Mouse (Mus musculus) myocyte (in vitro differentiated cells): Measurements from ENCODE around the gene Tmem59l. TPM values are rescaled to one million over a fixed set of nuclear protein-coding genes. Genes with fewer than 3 reads are reported as not detected.
A peak's percentile ranks its signal among the peaks of the same experiment; 100 is the strongest.

Experiments used
- H3K27me3 ChIP-seq: one replicate; pipeline ENCODE4 v1.6.1; 2011; ENCODE audit not compliant: control insufficient read depth, insufficient read depth, insufficient read length
- H3K36me3 ChIP-seq: one replicate; pipeline ENCODE4 v1.6.1; 2011; ENCODE audit not compliant: control insufficient read depth, insufficient read depth
- H3K4me2 ChIP-seq: one replicate; pipeline ENCODE4 v1.6.1; 2011; ENCODE audit warnings: low read depth, control low read depth
- H3K4me3 ChIP-seq: one replicate; pipeline ENCODE4 v1.5.1; 2011; ENCODE audit warnings: mild to moderate bottlenecking, control low read depth, moderate library complexity
- H3K79me2 ChIP-seq: one replicate; pipeline ENCODE4 v1.6.1; 2011; ENCODE audit not compliant: control insufficient read depth, insufficient read depth
- H3ac ChIP-seq: one replicate; pipeline ENCODE4 v1.6.1; 2011; ENCODE audit not compliant: control insufficient read depth, insufficient read length
- CEBPB ChIP-seq: IDR thresholded peaks from 2 replicates; pipeline ENCODE4 v1.6.1; 2011; ENCODE audit warnings: mild to moderate bottlenecking, moderate library complexity; ENCODE audit not compliant: poor library complexity, insufficient read depth, severe bottlenecking
- E2F4 ChIP-seq: IDR thresholded peaks from one replicate; pipeline ENCODE4 v1.6.1; 2011; ENCODE audit warnings: mild to moderate bottlenecking, control low read depth, moderate library complexity; ENCODE audit not compliant: insufficient read depth
- MAX ChIP-seq: IDR thresholded peaks from one replicate; pipeline ENCODE4 v1.6.1; 2011; ENCODE audit warnings: low read depth, mild to moderate bottlenecking, control low read depth
- MYOD1 ChIP-seq, 3 experiments: IDR thresholded peaks; one replicate each; pipeline ENCODE4 v1.6.1; 2011; ENCODE audit warnings: control low read depth in 2 of 3, low read depth in 2 of 3, mild to moderate bottlenecking in 2 of 3, moderate library complexity in 1 of 3; ENCODE audit not compliant: insufficient read length in 2 of 3, control insufficient read depth in 1 of 3
- MYOG ChIP-seq, 3 experiments: IDR thresholded peaks; one replicate each; pipeline ENCODE4 v1.6.1; 2011; ENCODE audit warnings: control low read depth in 2 of 3, low read depth in 2 of 3, mild to moderate bottlenecking in 2 of 3; ENCODE audit not compliant: insufficient read length in 2 of 3, control insufficient read depth in 1 of 3, insufficient read depth in 1 of 3
- POLR2A ChIP-seq: IDR thresholded peaks from one replicate; pipeline ENCODE4 v1.6.1; 2011; ENCODE audit warnings: low read depth, mild to moderate bottlenecking, control low read depth, moderate library complexity; ENCODE audit not compliant: insufficient read length
- POLR2AphosphoS2 ChIP-seq: IDR thresholded peaks from one replicate; pipeline ENCODE4 v1.6.1; 2011; ENCODE audit warnings: low read depth, control low read depth; ENCODE audit not compliant: insufficient read length
- REST ChIP-seq: IDR thresholded peaks from one replicate; pipeline ENCODE4 v1.6.1; 2011; ENCODE audit warnings: mild to moderate bottlenecking, control low read depth, moderate library complexity; ENCODE audit not compliant: insufficient read depth, insufficient read length
- SRF ChIP-seq: IDR thresholded peaks from one replicate; pipeline ENCODE4 v1.6.1; 2011; ENCODE audit warnings: low read depth; ENCODE audit not compliant: control insufficient read depth, insufficient read length
- TCF12 ChIP-seq: IDR thresholded peaks from one replicate; pipeline ENCODE4 v1.6.1; 2011; ENCODE audit warnings: mild to moderate bottlenecking, control low read depth; ENCODE audit not compliant: poor library complexity, insufficient read depth, severe bottlenecking
- TCF3 ChIP-seq: IDR thresholded peaks from one replicate; pipeline ENCODE4 v1.6.1; 2011; ENCODE audit warnings: low read depth, control low read depth; ENCODE audit not compliant: insufficient read length
- USF1 ChIP-seq: IDR thresholded peaks from one replicate; pipeline ENCODE4 v1.6.1; 2011; ENCODE audit warnings: low read depth, mild to moderate bottlenecking, control low read depth, moderate library complexity
- polyA plus RNA-seq: library from polyadenylated mRNA; unstranded; fragments of >200 nt; fragmentation: generic; extraction: Trizol; gene quantifications from one replicate; pipeline ENCODE4 v1.2.1, GENCODE M21; 2012; ENCODE audit warnings: missing spikeins

The Tmem59l gene
- polyA plus RNA-seq, 1 experiment = 0.04 TPM

- Histone ChIP-seq H3K79me2 (no peaks in the 10 kb centered on the region), H3K36me3 (no peaks in the 10 kb centered on the region), H3K27me3 (no peaks in the 10 kb centered on the region), H3ac (no peak overlapping the region), H3K4me2 (no peak overlapping the region), H3K4me3 (no peak overlapping the region)
- TF ChIP-seq MYOG (IDR thresholded peaks at IDR 0.05; ENCODE audit: control insufficient read depth in 1 of 3, insufficient read depth in 1 of 3, insufficient read length in 2 of 3, low read depth in 2 of 3) (no peak), TCF12 (no peak), TCF3 (no peak), E2F4 (no peak), MAX (no peak), CEBPB (no peak), SRF (no peak), POLR2AphosphoS2 (no peak), REST (no peak), MYOD1 (IDR thresholded peaks at IDR 0.05; ENCODE audit: control insufficient read depth in 1 of 3, insufficient read length in 2 of 3, low read depth in 2 of 3) (no peak), USF1 (no peak), POLR2A (no peak)
These were observed 39.3 kb downstream of the Tmem59l start for GRCm38 (mm10) chr8:70447639-70448420.

- no peak for TF ChIP-seq MAX
- peak; percentile 22 for TF ChIP-seq POLR2AphosphoS2
- no peak overlapping the region for H3K4me2 ChIP-seq
- H3K4me3 ChIP-seq = no peak overlapping the region
- H3ac ChIP-seq = no peak overlapping the region
- no peaks in the 10 kb centered on the region for H3K79me2 ChIP-seq
- H3K27me3 ChIP-seq = no peaks in the 10 kb centered on the region
- no peaks in the 10 kb centered on the region for H3K36me3 ChIP-seq
These were observed 41.2 kb downstream of the Tmem59l start for GRCm38 (mm10) chr8:70445988-70446387.

GRCm38 (mm10) chr8:70443326-70443725, 43.8 kb downstream of the Tmem59l start:
- TF ChIP-seq SRF (no peak), TCF12 (no peak), MYOD1 (IDR thresholded peaks at IDR 0.05; ENCODE audit: control insufficient read depth in 1 of 3, insufficient read length in 2 of 3, low read depth in 2 of 3) (no peak), MAX (no peak), CEBPB (no peak), E2F4 (no peak), POLR2AphosphoS2 (no peak), MYOG (IDR thresholded peaks at IDR 0.05; ENCODE audit: control insufficient read depth in 1 of 3, insufficient read depth in 1 of 3, insufficient read length in 2 of 3, low read depth in 2 of 3) (no peak), TCF3 (no peak), USF1 (no peak), POLR2A (no peak), REST (no peak)
- Histone ChIP-seq H3K79me2 (peaks cover 8% of the 10 kb centered on the region), H3K36me3 (no peaks in the 10 kb centered on the region), H3K4me2 (no peak overlapping the region), H3K4me3 (no peak overlapping the region), H3K27me3 (no peaks in the 10 kb centered on the region), H3ac (no peak overlapping the region)

- Histone ChIP-seq H3K4me3 (no peak overlapping the region), H3K79me2 (peaks cover 10% of the 10 kb centered on the region), H3K36me3 (no peaks in the 10 kb centered on the region), H3ac (no peak overlapping the region), H3K4me2 (no peak overlapping the region), H3K27me3 (no peaks in the 10 kb centered on the region)
- TF ChIP-seq POLR2AphosphoS2 (no peak), REST (no peak), SRF (no peak)
These were observed 45.6 kb downstream of the Tmem59l start for GRCm38 (mm10) chr8:70441565-70441964.

GRCm38 (mm10) chr8:70440246-70440645, 46.9 kb downstream of the Tmem59l start:
- Histone ChIP-seq H3K4me3 (peak overlapping the region; percentile 58), H3K4me2 (peak overlapping the region; percentile 89), H3K36me3 (no peaks in the 10 kb centered on the region), H3ac (peak overlapping the region; percentile 31), H3K27me3 (no peaks in the 10 kb centered on the region), H3K79me2 (peaks cover 14% of the 10 kb centered on the region)
- TF ChIP-seq MYOD1 (IDR thresholded peaks at IDR 0.05; ENCODE audit: control insufficient read depth in 1 of 3, insufficient read length in 2 of 3, low read depth in 2 of 3) (no peak), POLR2AphosphoS2 (no peak), TCF3 (no peak), MAX (no peak), POLR2A (no peak), TCF12 (no peak), REST (no peak), CEBPB (no peak), MYOG (IDR thresholded peaks at IDR 0.05; ENCODE audit: control insufficient read depth in 1 of 3, insufficient read depth in 1 of 3, insufficient read length in 2 of 3, low read depth in 2 of 3) (no peak), E2F4 (no peak), SRF (no peak), USF1 (no peak)
